Mouse (Mus musculus) midbrain, embryonic 15.5 days (tissue): ENCODE results near the gene Paf1. TPM values are rescaled to one million over a fixed set of nuclear protein-coding genes. Genes with fewer than 3 reads are reported as not detected.

Source experiments
- ATAC-seq: fragments of 200-750 bp; cut with Nextera tagmentation; replicated peaks from 2 replicates; pipeline ENCODE4 v1.8.0; 2017; ENCODE audit warnings: moderate TSS enrichment
- H3K27ac ChIP-seq: fragments of 300-500 bp; sonication (generic); 2 replicates; pipeline ENCODE4 v1.5.1; 2015; ENCODE audit warnings: mild to moderate bottlenecking, inconsistent platforms
- H3K27me3 ChIP-seq: fragments of 300-500 bp; sonication (generic); replicated peaks from 2 replicates; pipeline ENCODE4 v1.6.1; 2015; ENCODE audit warnings: inconsistent platforms
- H3K36me3 ChIP-seq: fragments of 300-500 bp; sonication (generic); replicated peaks from 2 replicates; pipeline ENCODE4 v1.6.1; 2015; ENCODE audit warnings: inconsistent platforms
- H3K4me1 ChIP-seq: fragments of 300-500 bp; sonication (generic); 2 replicates; pipeline ENCODE4 v1.6.1; 2015; ENCODE audit warnings: inconsistent platforms
- H3K4me2 ChIP-seq: fragments of 300-500 bp; sonication (generic); 2 replicates; pipeline ENCODE4 v1.6.1; 2015; ENCODE audit warnings: inconsistent platforms, mild to moderate bottlenecking, moderate library complexity
- H3K4me3 ChIP-seq: fragments of 300-500 bp; sonication (generic); 2 replicates; pipeline ENCODE4 v1.5.1; 2015; ENCODE audit warnings: mild to moderate bottlenecking, inconsistent platforms
- H3K9ac ChIP-seq: fragments of 300-500 bp; sonication (generic); 2 replicates; pipeline ENCODE4 v1.6.1; 2015; ENCODE audit warnings: mild to moderate bottlenecking, inconsistent platforms
- H3K9me3 ChIP-seq: fragments of 300-500 bp; sonication (generic); 2 replicates; pipeline ENCODE4 v1.6.1; 2016; ENCODE audit warnings: inconsistent platforms
- WGBS: fragments of 180-500 bp; shearing (Covaris S2); methylation state at CpG from one replicate; pipeline ENCODE4 v1.1.7; 2015; ENCODE audit warnings: mixed read lengths; 5-methylcytosine and 5-hydroxymethylcytosine counted together
- polyA plus RNA-seq: library from polyadenylated mRNA; unstranded; fragments of >200 nt; fragmentation: Nextera tagmentation; extraction: Ambion mirVana; gene quantifications from 2 replicates; pipeline ENCODE4 v1.2.1, GENCODE M21; 2015

Paf1 gene
- polyA plus RNA-seq, 1 experiment from 2014 or later: 110 TPM

GRCm38 (mm10) chr7:28358431-28358830 lies 34.3 kb upstream of the Paf1 start:
- no peak for ATAC-seq
- Histone ChIP-seq H3K4me2 (no peak overlapping the region), H3K4me3 (no peak overlapping the region), H3K4me1 (peaks cover 14% of the 10 kb centered on the region; the same call in 1 of the 2 replicates), H3K27me3 (no peaks in the 10 kb centered on the region), H3K9ac (0 out of 2 replicates have a peak overlapping the region, but pooled peaks have one; percentile 18), H3K36me3 (peaks cover 28% of the 10 kb centered on the region), H3K27ac (peak overlapping the region; percentile 47), H3K9me3 (no peaks in the 10 kb centered on the region)
- 37% methylated on average over 7 of the region's 7 CpGs for WGBS

- no peak for ATAC-seq
- H3K4me3 ChIP-seq: no peak overlapping the region
- no peak overlapping the region for H3K27ac ChIP-seq
- H3K27me3 ChIP-seq: no peaks in the 10 kb centered on the region
- H3K4me1 ChIP-seq: peaks cover 14% of the 10 kb centered on the region; the same call in 1 of the 2 replicates
- no peaks in the 10 kb centered on the region for H3K9me3 ChIP-seq
- WGBS: 95% methylated on average over 10 of the region's 10 CpGs
- peaks cover 22% of the 10 kb centered on the region; the same call in 1 of the 2 replicates for H3K36me3 ChIP-seq
- no peak overlapping the region for H3K4me2 ChIP-seq
- H3K9ac ChIP-seq: no peak overlapping the region
Measured at GRCm38 (mm10) chr7:28359854-28360253, 32.9 kb upstream of the Paf1 start.

- Histone ChIP-seq H3K9ac (no peak overlapping the region), H3K4me1 (peaks cover 14% of the 10 kb centered on the region; the same call in 1 of the 2 replicates), H3K36me3 (peaks cover 23% of the 10 kb centered on the region; the same call in 1 of the 2 replicates), H3K27ac (no peak overlapping the region), H3K9me3 (no peaks in the 10 kb centered on the region), H3K4me3 (no peak overlapping the region), H3K27me3 (no peaks in the 10 kb centered on the region), H3K4me2 (no peak overlapping the region)
- WGBS: 93% methylated on average over 6 of the region's 6 CpGs
- ATAC-seq: no peak
Measured at GRCm38 (mm10) chr7:28360291-28360690, 32.5 kb upstream of the Paf1 start.

- peaks cover 14% of the 10 kb centered on the region; the same call in 1 of the 2 replicates for H3K4me1 ChIP-seq
- no peaks in the 10 kb centered on the region for H3K27me3 ChIP-seq
- H3K27ac ChIP-seq: no peak overlapping the region
- H3K4me2 ChIP-seq: no peak overlapping the region
- no peak overlapping the region for H3K4me3 ChIP-seq
- H3K36me3 ChIP-seq: peaks cover 23% of the 10 kb centered on the region; the same call in 1 of the 2 replicates
- H3K9ac ChIP-seq: no peak overlapping the region
- ATAC-seq: no peak
- no peaks in the 10 kb centered on the region for H3K9me3 ChIP-seq
- 95% methylated on average over 20 of the region's 20 CpGs for WGBS
Measured at GRCm38 (mm10) chr7:28361647-28362341, 31.0 kb upstream of the Paf1 start.

GRCm38 (mm10) chr7:28362441-28363060 lies 30.2 kb upstream of the Paf1 start:
- WGBS: 81% methylated on average over 16 of the region's 16 CpGs

GRCm38 (mm10) chr7:28367663-28368275 lies 25.0 kb upstream of the Paf1 start:
- no peaks in the 10 kb centered on the region for H3K27me3 ChIP-seq
- no peak overlapping the region for H3K4me3 ChIP-seq
- 0 out of 2 replicates have a peak, but pooled peaks cover 10% of the 10 kb centered on the region for H3K36me3 ChIP-seq
- H3K4me2 ChIP-seq: no peak overlapping the region
- no peak overlapping the region for H3K9ac ChIP-seq
- 90% methylated on average over 16 of the region's 16 CpGs for WGBS
- H3K9me3 ChIP-seq: no peaks in the 10 kb centered on the region
- no peak for ATAC-seq
- H3K4me1 ChIP-seq: peaks cover 20% of the 10 kb centered on the region
- H3K27ac ChIP-seq: no peak overlapping the region

More at GRCm38 (mm10) chr7:28362441-28363060, 30.2 kb upstream of the Paf1 start:
- peaks cover 14% of the 10 kb centered on the region; the same call in 1 of the 2 replicates for H3K4me1 ChIP-seq
- no peaks in the 10 kb centered on the region for H3K27me3 ChIP-seq
- ATAC-seq: no peak
- no peak overlapping the region for H3K4me2 ChIP-seq
- H3K9me3 ChIP-seq: no peaks in the 10 kb centered on the region
- no peak overlapping the region for H3K9ac ChIP-seq
- H3K36me3 ChIP-seq: peaks cover 23% of the 10 kb centered on the region; the same call in 1 of the 2 replicates
- no peak overlapping the region for H3K27ac ChIP-seq
- no peak overlapping the region for H3K4me3 ChIP-seq

GRCm38 (mm10) chr7:28368276-28368920 lies 24.4 kb upstream of the Paf1 start:
- H3K4me2 ChIP-seq: no peak overlapping the region
- 92% methylated on average over 16 of the region's 16 CpGs for WGBS
- ATAC-seq: no peak
- 0 out of 2 replicates have a peak, but pooled peaks cover 10% of the 10 kb centered on the region for H3K36me3 ChIP-seq
- H3K4me1 ChIP-seq: peaks cover 20% of the 10 kb centered on the region
- H3K9ac ChIP-seq: no peak overlapping the region
- H3K27me3 ChIP-seq: no peaks in the 10 kb centered on the region
- H3K9me3 ChIP-seq: no peaks in the 10 kb centered on the region
- no peak overlapping the region for H3K4me3 ChIP-seq
- H3K27ac ChIP-seq: no peak overlapping the region

- 0 out of 2 replicates have a peak, but pooled peaks cover 2% of the 10 kb centered on the region for H3K36me3 ChIP-seq
- peaks cover 27% of the 10 kb centered on the region for H3K4me1 ChIP-seq
- no peak overlapping the region for H3K4me3 ChIP-seq
- H3K27ac ChIP-seq: no peak overlapping the region
- no peaks in the 10 kb centered on the region for H3K9me3 ChIP-seq
- 92% methylated on average over 14 of the region's 14 CpGs for WGBS
- ATAC-seq: no peak
- no peaks in the 10 kb centered on the region for H3K27me3 ChIP-seq
- peak overlapping the region; percentile 95 for H3K4me2 ChIP-seq
- H3K9ac ChIP-seq: no peak overlapping the region
Measured at GRCm38 (mm10) chr7:28370051-28370450, 22.7 kb upstream of the Paf1 start.

GRCm38 (mm10) chr7:28370977-28371513 lies 21.7 kb upstream of the Paf1 start:
- Histone ChIP-seq H3K9ac (peak overlapping the region; percentile 77), H3K9me3 (no peaks in the 10 kb centered on the region), H3K4me3 (peak overlapping the region; percentile 84), H3K27ac (peak overlapping the region; percentile 89), H3K4me2 (peak overlapping the region; percentile 95), H3K4me1 (peaks cover 36% of the 10 kb centered on the region), H3K27me3 (no peaks in the 10 kb centered on the region), H3K36me3 (no peaks in the 10 kb centered on the region)
- WGBS: 9% methylated on average over 11 of the region's 11 CpGs
- ATAC-seq: no peak

- Histone ChIP-seq H3K4me3 (peak overlapping the region; percentile 84), H3K36me3 (no peaks in the 10 kb centered on the region), H3K27ac (peak overlapping the region; percentile 89), H3K9me3 (no peaks in the 10 kb centered on the region), H3K9ac (peak overlapping the region; percentile 77), H3K27me3 (no peaks in the 10 kb centered on the region), H3K4me1 (peaks cover 41% of the 10 kb centered on the region), H3K4me2 (peak overlapping the region; percentile 95)
- WGBS: under 1% methylated on average over 43 of the region's 43 CpGs
- ATAC-seq: 0 out of 2 replicates have a peak, but pooled peaks have one; percentile 8
Measured at GRCm38 (mm10) chr7:28371514-28371989, 21.2 kb upstream of the Paf1 start.

- Histone ChIP-seq H3K4me1 (peaks cover 41% of the 10 kb centered on the region), H3K27ac (peak within 1 kb of the TSS; percentile 89), H3K4me2 (peak within 1 kb of the TSS; percentile 95), H3K9me3 (no peaks in the 10 kb centered on the region), H3K4me3 (peak within 1 kb of the TSS; percentile 84), H3K36me3 (no peaks in the 10 kb centered on the region), H3K27me3 (no peaks in the 10 kb centered on the region), H3K9ac (peak within 1 kb of the TSS; percentile 77)
- ATAC-seq: peak; percentile 88
- under 1% methylated on average over 63 of the region's 66 CpGs for WGBS
Measured at GRCm38 (mm10) chr7:28372251-28373108, 20.3 kb upstream of the Paf1 start, which contains the start of gene Plekhg2. Plekhg2 (minus strand) TSS chr7:28372599.
